Mouse (Mus musculus) erythroblast, embryonic 14.5 days (primary cell): ENCODE measurements at regions not wholly inside any gene's neighbourhood (a gene's known extent, or its start where the extent isn't known, plus 50 kb on each side); places are given as distances from the start of the nearest gene placed in this dataset.

Experiments
- GATA1 ChIP-seq: IDR thresholded peaks from 2 replicates; pipeline ENCODE4 v1.6.1; 2012; ENCODE audit warnings: low read length, inconsistent platforms, mixed read lengths
- TAL1 ChIP-seq: IDR thresholded peaks from 3 replicates; pipeline ENCODE4 v1.6.1; 2012; ENCODE audit warnings: low read length, inconsistent platforms, mixed read lengths

GRCm38 (mm10) chr15:36395672-36396050 lies 611.9 kb downstream of the Zfp706 start:
- TF ChIP-seq TAL1 (no peak), GATA1 (no peak)
